Mouse (Mus musculus): ENCODE results near the gene Pxt1. TPM values are rescaled to one million over a fixed set of nuclear protein-coding genes. Genes with fewer than 3 reads are reported as not detected.

The Pxt1 gene
- polyA plus RNA-seq, 1 experiment from 2014 or later: not detected

- Histone ChIP-seq H3K4me3 (no peak overlapping the region), H3K36me3 (no peaks in the 10 kb centered on the region), H3K27me3 (no peaks in the 10 kb centered on the region), H3K9me3 (no peaks in the 10 kb centered on the region), H3K27ac (replicated peaks) (no peak overlapping the region), H3K9ac (replicated peaks) (no peak overlapping the region), H3K4me2 (replicated peaks) (no peak overlapping the region), H3K4me1 (peaks cover 10% of the 10 kb centered on the region)
- 46% methylated on average over 15 of the region's 15 CpGs for WGBS
- ATAC-seq (replicated peaks): no peak
These were observed 16.6 kb downstream of the Pxt1 start for GRCm38 (mm10) chr17:28926866-28927635.

- WGBS: 15% methylated on average over 13 of the region's 13 CpGs
- no peak for ATAC-seq (replicated peaks)
- Histone ChIP-seq H3K9ac (replicated peaks) (0 out of 2 replicates have a peak overlapping the region, but pooled peaks have one; percentile 7), H3K4me2 (replicated peaks) (no peak overlapping the region), H3K27ac (replicated peaks) (no peak overlapping the region), H3K4me3 (no peak overlapping the region), H3K4me1 (peaks cover 10% of the 10 kb centered on the region), H3K36me3 (no peaks in the 10 kb centered on the region), H3K27me3 (no peaks in the 10 kb centered on the region), H3K9me3 (no peaks in the 10 kb centered on the region)
These were observed 17.3 kb downstream of the Pxt1 start for GRCm38 (mm10) chr17:28926380-28926779.

- no peak overlapping the region for H3K27ac ChIP-seq (replicated peaks)
- ATAC-seq (replicated peaks): no peak
- no peaks in the 10 kb centered on the region for H3K27me3 ChIP-seq
- peaks cover under 1% of the 10 kb centered on the region for H3K4me1 ChIP-seq
- no peak overlapping the region for H3K9ac ChIP-seq (replicated peaks)
- H3K36me3 ChIP-seq: no peaks in the 10 kb centered on the region
- no peaks in the 10 kb centered on the region for H3K9me3 ChIP-seq
- H3K4me3 ChIP-seq: no peak overlapping the region
- 92% methylated on average over 8 of the region's 8 CpGs for WGBS
- no peak overlapping the region for H3K4me2 ChIP-seq (replicated peaks)
These were observed 18.6 kb downstream of the Pxt1 start for GRCm38 (mm10) chr17:28924957-28925595.

GRCm38 (mm10) chr17:28922096-28922495, 21.5 kb downstream of the Pxt1 start:
- Histone ChIP-seq H3K27ac (replicated peaks) (no peak overlapping the region), H3K9me3 (no peaks in the 10 kb centered on the region), H3K27me3 (no peaks in the 10 kb centered on the region), H3K4me1 (no peaks in the 10 kb centered on the region), H3K4me2 (replicated peaks) (no peak overlapping the region), H3K36me3 (no peaks in the 10 kb centered on the region), H3K9ac (replicated peaks) (no peak overlapping the region), H3K4me3 (no peak overlapping the region)
- ATAC-seq (replicated peaks): no peak
- 76% methylated on average over 6 of the region's 6 CpGs for WGBS

GRCm38 (mm10) chr17:28921086-28921485, 22.6 kb downstream of the Pxt1 start:
- Histone ChIP-seq H3K9ac (replicated peaks) (no peak overlapping the region), H3K36me3 (no peaks in the 10 kb centered on the region), H3K9me3 (no peaks in the 10 kb centered on the region), H3K4me3 (no peak overlapping the region), H3K4me1 (no peaks in the 10 kb centered on the region), H3K27ac (replicated peaks) (no peak overlapping the region), H3K4me2 (replicated peaks) (no peak overlapping the region), H3K27me3 (no peaks in the 10 kb centered on the region)
- ATAC-seq (replicated peaks): no peak
- whole genome bisulfite sequencing: 69% methylated on average over 8 of the region's 8 CpGs

GRCm38 (mm10) chr17:28916520-28916919, 27.1 kb downstream of the Pxt1 start:
- Histone ChIP-seq H3K27me3 (no peaks in the 10 kb centered on the region), H3K9me3 (no peaks in the 10 kb centered on the region), H3K4me2 (replicated peaks) (no peak overlapping the region), H3K36me3 (no peaks in the 10 kb centered on the region), H3K9ac (replicated peaks) (no peak overlapping the region), H3K27ac (replicated peaks) (no peak overlapping the region), H3K4me1 (no peaks in the 10 kb centered on the region), H3K4me3 (no peak overlapping the region)
- no peak for ATAC-seq (replicated peaks)
- 81% methylated on average over 1 of the region's 1 CpGs for WGBS

GRCm38 (mm10) chr17:28915060-28915628, 28.5 kb downstream of the Pxt1 start, which contains the start of gene 4930539E08Rik:
Gene 4930539E08Rik (minus strand): TSS chr17:28915324.
- H3K27ac ChIP-seq (replicated peaks): no peak within 1 kb of the TSS
- H3K27me3 ChIP-seq: no peaks in the 10 kb centered on the region
- H3K4me2 ChIP-seq (replicated peaks): no peak within 1 kb of the TSS
- no peaks in the 10 kb centered on the region for H3K36me3 ChIP-seq
- H3K9ac ChIP-seq (replicated peaks): no peak within 1 kb of the TSS
- no peak within 1 kb of the TSS for H3K4me3 ChIP-seq
- no peak for ATAC-seq (replicated peaks)
- 62% methylated on average over 12 of the region's 12 CpGs for WGBS
- no peaks in the 10 kb centered on the region for H3K4me1 ChIP-seq
- no peaks in the 10 kb centered on the region for H3K9me3 ChIP-seq

- Histone ChIP-seq H3K4me2 (replicated peaks) (no peak overlapping the region), H3K36me3 (no peaks in the 10 kb centered on the region), H3K4me3 (no peak overlapping the region), H3K4me1 (peaks cover 7% of the 10 kb centered on the region; the same call in 1 of the 2 replicates), H3K9me3 (no peaks in the 10 kb centered on the region), H3K9ac (replicated peaks) (no peak overlapping the region), H3K27ac (replicated peaks) (no peak overlapping the region), H3K27me3 (no peaks in the 10 kb centered on the region)
- no peak for ATAC-seq (replicated peaks)
- WGBS: 83% methylated on average over 6 of the region's 6 CpGs
These were observed 29.7 kb downstream of the Pxt1 start for GRCm38 (mm10) chr17:28913940-28914339.

GRCm38 (mm10) chr17:28913200-28913599, 30.4 kb downstream of the Pxt1 start:
- no peaks in the 10 kb centered on the region for H3K9me3 ChIP-seq
- no peaks in the 10 kb centered on the region for H3K36me3 ChIP-seq
- H3K9ac ChIP-seq (replicated peaks): no peak overlapping the region
- no peak overlapping the region for H3K27ac ChIP-seq (replicated peaks)
- WGBS: 62% methylated on average over 5 of the region's 5 CpGs
- no peak for ATAC-seq (replicated peaks)
- no peaks in the 10 kb centered on the region for H3K27me3 ChIP-seq
- H3K4me2 ChIP-seq (replicated peaks): no peak overlapping the region
- H3K4me3 ChIP-seq: no peak overlapping the region
- H3K4me1 ChIP-seq: peaks cover 10% of the 10 kb centered on the region; the same call in 1 of the 2 replicates

- ATAC-seq (replicated peaks): no peak
- H3K27me3 ChIP-seq: no peaks in the 10 kb centered on the region
These were observed 33.5 kb downstream of the Pxt1 start for GRCm38 (mm10) chr17:28910139-28910538.

GRCm38 (mm10) chr17:28909252-28909941, 34.2 kb downstream of the Pxt1 start:
- peak overlapping the region; percentile 5; the same call in 1 of the 2 replicates for H3K4me3 ChIP-seq
- no peak for ATAC-seq (replicated peaks)
- H3K27ac ChIP-seq (replicated peaks): no peak overlapping the region
- no peaks in the 10 kb centered on the region for H3K27me3 ChIP-seq
- H3K9me3 ChIP-seq: no peaks in the 10 kb centered on the region
- peaks cover 23% of the 10 kb centered on the region for H3K4me1 ChIP-seq
- H3K9ac ChIP-seq (replicated peaks): no peak overlapping the region; the same call in 1 of the 2 replicates
- peak overlapping the region; percentile 35 for H3K4me2 ChIP-seq (replicated peaks)
- no peaks in the 10 kb centered on the region for H3K36me3 ChIP-seq
- 6% methylated on average over 29 of the region's 29 CpGs for WGBS

More at GRCm38 (mm10) chr17:28910139-28910538, 33.5 kb downstream of the Pxt1 start:
- Histone ChIP-seq H3K4me3 (no peak overlapping the region), H3K27ac (replicated peaks) (no peak overlapping the region), H3K4me1 (peaks cover 16% of the 10 kb centered on the region), H3K4me2 (replicated peaks) (no peak overlapping the region), H3K9me3 (no peaks in the 10 kb centered on the region), H3K9ac (replicated peaks) (no peak overlapping the region), H3K36me3 (no peaks in the 10 kb centered on the region)
- 25% methylated on average over 7 of the region's 7 CpGs for WGBS

- ATAC-seq (replicated peaks): no peak
- WGBS: 44% methylated on average over 7 of the region's 7 CpGs
These were observed 35.7 kb downstream of the Pxt1 start for GRCm38 (mm10) chr17:28907959-28908358.

More at GRCm38 (mm10) chr17:28907959-28908358, 35.7 kb downstream of the Pxt1 start:
- Histone ChIP-seq H3K4me3 (no peak overlapping the region), H3K9me3 (no peaks in the 10 kb centered on the region), H3K27me3 (no peaks in the 10 kb centered on the region), H3K36me3 (no peaks in the 10 kb centered on the region), H3K27ac (replicated peaks) (0 out of 2 replicates have a peak overlapping the region, but pooled peaks have one; percentile 9), H3K4me2 (replicated peaks) (no peak overlapping the region), H3K9ac (replicated peaks) (no peak overlapping the region), H3K4me1 (peaks cover 23% of the 10 kb centered on the region)

Data from forebrain, embryonic 15.5 days (tissue).